Mouse (Mus musculus): Measurements from ENCODE around the gene Cox10. TPM values are rescaled to one million over a fixed set of nuclear protein-coding genes. Genes with fewer than 3 reads are reported as not detected.
"Not testable (repeated sequence)": the region's sequence is repeated elsewhere in the genome, so short reads cannot be mapped to it uniquely, and the experiment has no call there.

Cox10 gene
- polyA plus RNA-seq (2011; ENCODE audit: insufficient read depth, insufficient read length, low read depth, missing spikeins): 19.5 and 22.9 TPM in 2 replicates

GRCm38 (mm10) chr11:64078956-64079726, at the start of gene Cox10:
Gene Cox10, minus strand, starts transcription at chr11:64079468.
- Histone ChIP-seq H3K27ac (ENCODE audit: insufficient read depth, low read length) (peak within 1 kb of the TSS; percentile 3; the same call in 1 of the 2 replicates), H3K4me1 (ENCODE audit: control insufficient read depth, insufficient read depth, low read length) (peaks cover 2% of the 10 kb centered on the region), H3K9ac (ENCODE audit: low read depth, poor library complexity, severe bottlenecking) (peak within 1 kb of the TSS; percentile 73), H3K9me3 (replicated peaks; ENCODE audit: control insufficient read depth, insufficient read depth, low read length, poor library complexity, severe bottlenecking) (no peaks in the 10 kb centered on the region), H3K4me3 (ENCODE audit: low read depth, low read length) (peak within 1 kb of the TSS; percentile 99), H3K36me3 (ENCODE audit: control insufficient read depth, insufficient read depth, low read length, poor library complexity, severe bottlenecking) (no peaks in the 10 kb centered on the region), H3K27me3 (ENCODE audit: control insufficient read depth, insufficient read depth, low read length, poor library complexity, severe bottlenecking) (no peaks in the 10 kb centered on the region)
- TF ChIP-seq CTCF (IDR thresholded peaks at IDR 0.05; ENCODE audit: low read depth, low read length): no peak
- no peak for TF ChIP-seq EP300 (IDR thresholded peaks at IDR 0.05; ENCODE audit: insufficient read depth, low read depth, low read length)
- no peak for TF ChIP-seq POLR2A (IDR thresholded peaks at IDR 0.05; ENCODE audit: insufficient read depth, low read length)

GRCm38 (mm10) chr11:64128016-64128415, 48.7 kb upstream of the Cox10 start:
- Histone ChIP-seq H3K4me3 (ENCODE audit: low read depth, low read length) (no peak overlapping the region), H3K9ac (ENCODE audit: low read depth, poor library complexity, severe bottlenecking) (no peak overlapping the region), H3K27ac (ENCODE audit: insufficient read depth, low read length) (no peak overlapping the region), H3K36me3 (ENCODE audit: control insufficient read depth, insufficient read depth, low read length, poor library complexity, severe bottlenecking) (no peaks in the 10 kb centered on the region), H3K27me3 (ENCODE audit: control insufficient read depth, insufficient read depth, low read length, poor library complexity, severe bottlenecking) (no peaks in the 10 kb centered on the region), H3K9me3 (replicated peaks; ENCODE audit: control insufficient read depth, insufficient read depth, low read length, poor library complexity, severe bottlenecking) (no peaks in the 10 kb centered on the region), H3K4me1 (ENCODE audit: control insufficient read depth, insufficient read depth, low read length) (no peaks in the 10 kb centered on the region)
- TF ChIP-seq CTCF (IDR thresholded peaks at IDR 0.05; ENCODE audit: low read depth, low read length): no peak
- no peak for TF ChIP-seq POLR2A (IDR thresholded peaks at IDR 0.05; ENCODE audit: insufficient read depth, low read length)
- no peak for TF ChIP-seq EP300 (IDR thresholded peaks at IDR 0.05; ENCODE audit: insufficient read depth, low read depth, low read length)

- TF ChIP-seq EP300 (IDR thresholded peaks at IDR 0.05; ENCODE audit: insufficient read depth, low read depth, low read length) (no peak), CTCF (IDR thresholded peaks at IDR 0.05; ENCODE audit: low read depth, low read length) (no peak), POLR2A (IDR thresholded peaks at IDR 0.05; ENCODE audit: insufficient read depth, low read length) (no peak)
- Histone ChIP-seq H3K9ac (ENCODE audit: low read depth, poor library complexity, severe bottlenecking) (no peak overlapping the region), H3K27me3 (ENCODE audit: control insufficient read depth, insufficient read depth, low read length, poor library complexity, severe bottlenecking) (no peaks in the 10 kb centered on the region), H3K9me3 (replicated peaks; ENCODE audit: control insufficient read depth, insufficient read depth, low read length, poor library complexity, severe bottlenecking) (no peaks in the 10 kb centered on the region), H3K4me3 (ENCODE audit: low read depth, low read length) (no peak overlapping the region), H3K36me3 (ENCODE audit: control insufficient read depth, insufficient read depth, low read length, poor library complexity, severe bottlenecking) (no peaks in the 10 kb centered on the region), H3K27ac (ENCODE audit: insufficient read depth, low read length) (no peak overlapping the region), H3K4me1 (ENCODE audit: control insufficient read depth, insufficient read depth, low read length) (no peaks in the 10 kb centered on the region)
Measured at GRCm38 (mm10) chr11:64125471-64125870, 46.2 kb upstream of the Cox10 start.

GRCm38 (mm10) chr11:64123174-64123573, 43.9 kb upstream of the Cox10 start:
- not testable (repeated sequence) for H3K27ac ChIP-seq (ENCODE audit: insufficient read depth, low read length); H3K4me1 ChIP-seq (ENCODE audit: control insufficient read depth, insufficient read depth, low read length); H3K36me3 ChIP-seq (ENCODE audit: control insufficient read depth, insufficient read depth, low read length, poor library complexity, severe bottlenecking); H3K9me3 ChIP-seq (replicated peaks; ENCODE audit: control insufficient read depth, insufficient read depth, low read length, poor library complexity, severe bottlenecking); H3K27me3 ChIP-seq (ENCODE audit: control insufficient read depth, insufficient read depth, low read length, poor library complexity, severe bottlenecking); H3K4me3 ChIP-seq (ENCODE audit: low read depth, low read length); H3K9ac ChIP-seq (ENCODE audit: low read depth, poor library complexity, severe bottlenecking)

- no peak overlapping the region for H3K4me3 ChIP-seq (ENCODE audit: low read depth, low read length)
- no peaks in the 10 kb centered on the region for H3K9me3 ChIP-seq (replicated peaks; ENCODE audit: control insufficient read depth, insufficient read depth, low read length, poor library complexity, severe bottlenecking)
- H3K36me3 ChIP-seq (ENCODE audit: control insufficient read depth, insufficient read depth, low read length, poor library complexity, severe bottlenecking): no peaks in the 10 kb centered on the region
- no peaks in the 10 kb centered on the region for H3K27me3 ChIP-seq (ENCODE audit: control insufficient read depth, insufficient read depth, low read length, poor library complexity, severe bottlenecking)
- H3K9ac ChIP-seq (ENCODE audit: low read depth, poor library complexity, severe bottlenecking): no peak overlapping the region
- H3K27ac ChIP-seq (ENCODE audit: insufficient read depth, low read length): no peak overlapping the region
- no peaks in the 10 kb centered on the region for H3K4me1 ChIP-seq (ENCODE audit: control insufficient read depth, insufficient read depth, low read length)
- no peak for TF ChIP-seq POLR2A (IDR thresholded peaks at IDR 0.05; ENCODE audit: insufficient read depth, low read length)
- no peak for TF ChIP-seq CTCF (IDR thresholded peaks at IDR 0.05; ENCODE audit: low read depth, low read length)
- no peak for TF ChIP-seq EP300 (IDR thresholded peaks at IDR 0.05; ENCODE audit: insufficient read depth, low read depth, low read length)
Measured at GRCm38 (mm10) chr11:64116711-64117110, 37.4 kb upstream of the Cox10 start.

- H3K27ac ChIP-seq (ENCODE audit: insufficient read depth, low read length): no peak overlapping the region
- no peaks in the 10 kb centered on the region for H3K27me3 ChIP-seq (ENCODE audit: control insufficient read depth, insufficient read depth, low read length, poor library complexity, severe bottlenecking)
- TF ChIP-seq CTCF (IDR thresholded peaks at IDR 0.05; ENCODE audit: low read depth, low read length) (no peak), EP300 (IDR thresholded peaks at IDR 0.05; ENCODE audit: insufficient read depth, low read depth, low read length) (no peak), POLR2A (IDR thresholded peaks at IDR 0.05; ENCODE audit: insufficient read depth, low read length) (no peak)
- H3K36me3 ChIP-seq (ENCODE audit: control insufficient read depth, insufficient read depth, low read length, poor library complexity, severe bottlenecking): no peaks in the 10 kb centered on the region
- H3K4me1 ChIP-seq (ENCODE audit: control insufficient read depth, insufficient read depth, low read length): no peaks in the 10 kb centered on the region
- H3K4me3 ChIP-seq (ENCODE audit: low read depth, low read length): no peak overlapping the region
- H3K9me3 ChIP-seq (replicated peaks; ENCODE audit: control insufficient read depth, insufficient read depth, low read length, poor library complexity, severe bottlenecking): no peaks in the 10 kb centered on the region
- no peak overlapping the region for H3K9ac ChIP-seq (ENCODE audit: low read depth, poor library complexity, severe bottlenecking)
Measured at GRCm38 (mm10) chr11:64115822-64116221, 36.6 kb upstream of the Cox10 start.

All from ES-Bruce4 (cell line).